ENCODE assay signal across 8 mouse cellular contexts in genomic region chrX:134757293-134757995, GRCm38 (mm10). TPM values are rescaled to one million over a fixed set of nuclear protein-coding genes. Genes with fewer than 3 reads are reported as not detected.
DNase-seq lines count a peak whose midpoint lies in the region; ATAC-seq and TF ChIP-seq lines count a peak whose summit lies in the region.

No protein-coding gene starts in this region.

- TF ChIP-seq POLR2A in olfactory bulb, adult 2 months (IDR thresholded peaks at IDR 0.05; ENCODE audit: insufficient read depth, low read depth, low read length): no peak

- peak overlapping the region; percentile 66 for H3K4me2 ChIP-seq in heart, embryonic 12.5 days
- H3K4me2 ChIP-seq in forebrain, embryonic 16.5 days (ENCODE audit: low read length): peak overlapping the region; percentile 39
- peak overlapping the region; percentile 38 for H3K4me2 ChIP-seq in limb, embryonic 15.5 days

- intact Hi-C loops in heart, postnatal 14 days (cut with DNase I): loop anchor here (5.0 to 10.0 kb wide), 2 partner anchors 50 to 153 kb away; partner anchors contain the start of genes Armcx2, Gla and Hnrnph2

- H3K9me3 ChIP-seq in heart, embryonic 12.5 days (replicated peaks): no peaks in the 10 kb centered on the region
- H3K9me3 ChIP-seq in forebrain, embryonic 16.5 days (ENCODE audit: control insufficient read depth, low read length): no peaks in the 10 kb centered on the region
- H3K9me3 ChIP-seq in limb, embryonic 15.5 days: no peaks in the 10 kb centered on the region

- peak overlapping the region; percentile 91 for H3K27ac ChIP-seq in heart, embryonic 12.5 days (ENCODE audit: poor library complexity, severe bottlenecking)
- peak overlapping the region; percentile 26 for H3K27ac ChIP-seq in forebrain, embryonic 16.5 days (ENCODE audit: low read length)
- peak overlapping the region; percentile 75 for H3K27ac ChIP-seq in limb, embryonic 15.5 days
- no peak overlapping the region for H3K27ac ChIP-seq in olfactory bulb, adult 2 months (ENCODE audit: insufficient read depth, low read depth, low read length)

- DNase-seq in heart, postnatal 14 days: no peak
- peak; percentile 47 for DNase-seq in NIH3T3 (ENCODE audit: low read depth)
- no peak for DNase-seq in urinary bladder, postnatal 4 days (ENCODE audit: low spot score in 2 of 2)
- no peak for DNase-seq in gastrocnemius, adult 8-10 months (ENCODE audit: low spot score in 2 of 2)

- H3K9ac ChIP-seq in heart, embryonic 12.5 days: peak overlapping the region; percentile 89
- peak overlapping the region; percentile 60 for H3K9ac ChIP-seq in forebrain, embryonic 16.5 days (replicated peaks; ENCODE audit: low read depth, low read length)
- peak overlapping the region; percentile 50 for H3K9ac ChIP-seq in limb, embryonic 15.5 days

- 23% methylated on average over 11 of the region's 13 CpGs for WGBS in heart, embryonic 12.5 days
- 24% methylated on average over 13 of the region's 13 CpGs for WGBS in forebrain, embryonic 16.5 days
- 33% methylated on average over 12 of the region's 13 CpGs for WGBS in limb, embryonic 15.5 days
- 26% methylated on average over 12 of the region's 13 CpGs for WGBS in olfactory bulb, adult 2 months

- peak overlapping the region; percentile 89 for H3K4me3 ChIP-seq in heart, embryonic 12.5 days
- peak overlapping the region; percentile 68 for H3K4me3 ChIP-seq in forebrain, embryonic 16.5 days (replicated peaks; ENCODE audit: low read length)
- H3K4me3 ChIP-seq in limb, embryonic 15.5 days: peak overlapping the region; percentile 59
- peak overlapping the region; percentile 89 for H3K4me3 ChIP-seq in olfactory bulb, adult 2 months (ENCODE audit: insufficient read depth, low read depth, low read length)

- 0 out of 2 replicates have a peak, but pooled peaks have one; percentile 51 for ATAC-seq in heart, embryonic 12.5 days (ENCODE audit: insufficient number of reproducible peaks, low FRiP score)
- ATAC-seq in forebrain, embryonic 16.5 days: peak; percentile 35; the same call in 1 of the 2 replicates
- 0 out of 2 replicates have a peak, but pooled peaks have one; percentile 38 for ATAC-seq in limb, embryonic 15.5 days (ENCODE audit: insufficient number of reproducible peaks, low FRiP score, low TSS enrichment, low read depth)

- no peak for TF ChIP-seq CTCF in olfactory bulb, adult 2 months (IDR thresholded peaks at IDR 0.05; ENCODE audit: insufficient read depth, low read depth, low read length)

- H3K36me3 ChIP-seq in heart, embryonic 12.5 days: no peaks in the 10 kb centered on the region
- no peaks in the 10 kb centered on the region for H3K36me3 ChIP-seq in forebrain, embryonic 16.5 days (ENCODE audit: control insufficient read depth, insufficient read depth)
- no peaks in the 10 kb centered on the region for H3K36me3 ChIP-seq in limb, embryonic 15.5 days

- no peaks in the 10 kb centered on the region for H3K27me3 ChIP-seq in heart, embryonic 12.5 days (replicated peaks)
- 0 out of 2 replicates have a peak, but pooled peaks cover 2% of the 10 kb centered on the region for H3K27me3 ChIP-seq in forebrain, embryonic 16.5 days (replicated peaks; ENCODE audit: control insufficient read depth, insufficient read depth, low read length)
- peaks cover 3% of the 10 kb centered on the region; the same call in 1 of the 2 replicates for H3K27me3 ChIP-seq in limb, embryonic 15.5 days

- 0 out of 2 replicates have a peak, but pooled peaks cover 8% of the 10 kb centered on the region for H3K4me1 ChIP-seq in heart, embryonic 12.5 days (replicated peaks)
- H3K4me1 ChIP-seq in forebrain, embryonic 16.5 days (replicated peaks; ENCODE audit: control insufficient read depth, insufficient read depth, low read length): peaks cover 5% of the 10 kb centered on the region; the same call in 1 of the 2 replicates
- H3K4me1 ChIP-seq in limb, embryonic 15.5 days: no peaks in the 10 kb centered on the region
- H3K4me1 ChIP-seq in olfactory bulb, adult 2 months (ENCODE audit: control insufficient read depth, insufficient read depth, low read length): no peaks in the 10 kb centered on the region

RNA-seq across cellular contexts. Expression of gene Armcx3, which starts 1.0 kb away (rescaled TPM):
- polyA plus RNA-seq in heart, embryonic 12.5 days (2016; fragmentation: Nextera tagmentation; extraction: Ambion mirVana): 98.1 and 98.3 TPM in 2 replicates
- total RNA-seq in heart, postnatal 14 days (2021): 10 to 100 TPM; 27.2 to 29.0 TPM
- polyA plus RNA-seq in forebrain, embryonic 16.5 days (2015; fragmentation: Nextera tagmentation; extraction: Ambion mirVana): 84.7 and 89.6 TPM in 2 replicates
- 95.4 and 108 TPM in 2 replicates for polyA plus RNA-seq in limb, embryonic 15.5 days (2015; fragmentation: Nextera tagmentation; extraction: Ambion mirVana)
- not detected in 2 replicates for polyA plus RNA-seq in olfactory bulb, adult 2 months (2012; ENCODE audit: insufficient read depth, insufficient read length, low replicate concordance, missing spikeins)
- total RNA-seq in gastrocnemius, adult 8-10 months (2022): 10 to 100 TPM; 18.1 to 20.0 (median 19.3) TPM

RNA-seq across cellular contexts. Expression of gene Armcx6, which starts 6.2 kb away (rescaled TPM):
- 18.9 and 23.2 TPM in 2 replicates for polyA plus RNA-seq in heart, embryonic 12.5 days (2016; fragmentation: Nextera tagmentation; extraction: Ambion mirVana)
- 1 to 10 TPM; 1.7 to 2.5 TPM for total RNA-seq in heart, postnatal 14 days (2021)
- 30.5 and 41.5 TPM in 2 replicates for polyA plus RNA-seq in forebrain, embryonic 16.5 days (2015; fragmentation: Nextera tagmentation; extraction: Ambion mirVana)
- 32.3 and 33.3 TPM in 2 replicates for polyA plus RNA-seq in limb, embryonic 15.5 days (2015; fragmentation: Nextera tagmentation; extraction: Ambion mirVana)
- polyA plus RNA-seq in olfactory bulb, adult 2 months (2012; ENCODE audit: insufficient read depth, insufficient read length, low replicate concordance, missing spikeins): not detected in 2 replicates
- total RNA-seq in gastrocnemius, adult 8-10 months (2022): 1 to 10 TPM in 3 of 4 experiments, under 1 TPM in 1; 0.96 to 2.1 (median 1.7) TPM

RNA-seq across cellular contexts. Expression of gene Armcx1, which starts 39.7 kb away (rescaled TPM):
- polyA plus RNA-seq in heart, embryonic 12.5 days (2016; fragmentation: Nextera tagmentation; extraction: Ambion mirVana): 47.2 and 50.3 TPM in 2 replicates
- 1 to 10 TPM; 7.4 to 7.8 TPM for total RNA-seq in heart, postnatal 14 days (2021)
- polyA plus RNA-seq in forebrain, embryonic 16.5 days (2015; fragmentation: Nextera tagmentation; extraction: Ambion mirVana): 77.4 and 83.3 TPM in 2 replicates
- 66.5 TPM in 2 replicates for polyA plus RNA-seq in limb, embryonic 15.5 days (2015; fragmentation: Nextera tagmentation; extraction: Ambion mirVana)
- not detected in 2 replicates for polyA plus RNA-seq in olfactory bulb, adult 2 months (2012; ENCODE audit: insufficient read depth, insufficient read length, low replicate concordance, missing spikeins)
- total RNA-seq in gastrocnemius, adult 8-10 months (2022): 1 to 10 TPM in 3 of 4 experiments, under 1 TPM in 1; 0.92 to 2.2 (median 1.6) TPM

RNA-seq across cellular contexts. Expression of gene Armcx2, which starts 51.6 kb away (rescaled TPM):
- polyA plus RNA-seq in heart, embryonic 12.5 days (2016; fragmentation: Nextera tagmentation; extraction: Ambion mirVana): 67.0 and 69.1 TPM in 2 replicates
- 10 to 100 TPM; 15.6 to 15.8 TPM for total RNA-seq in heart, postnatal 14 days (2021)
- polyA plus RNA-seq in forebrain, embryonic 16.5 days (2015; fragmentation: Nextera tagmentation; extraction: Ambion mirVana): 71.1 and 80.9 TPM in 2 replicates
- polyA plus RNA-seq in limb, embryonic 15.5 days (2015; fragmentation: Nextera tagmentation; extraction: Ambion mirVana): 77.1 and 83.1 TPM in 2 replicates
- not detected in 2 replicates for polyA plus RNA-seq in olfactory bulb, adult 2 months (2012; ENCODE audit: insufficient read depth, insufficient read length, low replicate concordance, missing spikeins)
- total RNA-seq in gastrocnemius, adult 8-10 months (2022): 1 to 10 TPM; 1.4 to 2.3 (median 1.5) TPM

Comparison
In these comparisons a context has a peak if more than half of its experiments do, and no peak if none do; other contexts are left out.
1. RNA of gene Armcx6, which starts 6.2 kb away (polyA plus RNA-seq): 30.5 to 41.5 TPM in forebrain, embryonic 16.5 days, 32.3 to 33.3 TPM in limb, embryonic 15.5 days and 18.9 to 23.2 TPM in heart, embryonic 12.5 days; not detected in olfactory bulb, adult 2 months; every median in the first group is over 10 times any median in the second.
2. RNA of gene Armcx1, which starts 39.7 kb away (polyA plus RNA-seq): 77.4 to 83.3 TPM in forebrain, embryonic 16.5 days, 66.5 TPM in limb, embryonic 15.5 days and 47.2 to 50.3 TPM in heart, embryonic 12.5 days; not detected in olfactory bulb, adult 2 months; every median in the first group is over 10 times any median in the second.
3. Peak in every context shown above with its lines, with median percentiles within 50 percentile points of each other: ATAC-seq, H3K4me2 ChIP-seq, H3K4me3 ChIP-seq and H3K9ac ChIP-seq.